Mouse (Mus musculus): ENCODE results near the gene Prr29.

- no peak for TF ChIP-seq CTCF (IDR thresholded peaks at IDR 0.05; ENCODE audit: borderline replicate concordance, insufficient read depth, low read length)
- no peak for TF ChIP-seq POLR2A (IDR thresholded peaks at IDR 0.05; ENCODE audit: low read depth, low read length)
Measured at GRCm38 (mm10) chr11:106397656-106398055, 32.4 kb downstream of the Prr29 start.
